Mouse (Mus musculus) spleen, adult 12 weeks (tissue): ENCODE results near the gene Ccdc97.
"Not testable (repeated sequence)": the region's sequence is repeated elsewhere in the genome, so short reads cannot be mapped to it uniquely, and the experiment has no call there.

Experiments
- DNase-seq: peaks from one replicate; pipeline ENCODE4 v3.0.0; 2022; ENCODE audit warnings: low spot score

The Ccdc97 gene

GRCm38 (mm10) chr7:25718788-25719417, at the start of gene Ccdc97:
Gene Ccdc97, minus strand, starts transcription at chr7:25719088.
- DNase-seq, result peak; percentile 83

- no peak for DNase-seq
These were observed 49.3 kb upstream of the Ccdc97 start for GRCm38 (mm10) chr7:25768229-25768628.

DNA sequence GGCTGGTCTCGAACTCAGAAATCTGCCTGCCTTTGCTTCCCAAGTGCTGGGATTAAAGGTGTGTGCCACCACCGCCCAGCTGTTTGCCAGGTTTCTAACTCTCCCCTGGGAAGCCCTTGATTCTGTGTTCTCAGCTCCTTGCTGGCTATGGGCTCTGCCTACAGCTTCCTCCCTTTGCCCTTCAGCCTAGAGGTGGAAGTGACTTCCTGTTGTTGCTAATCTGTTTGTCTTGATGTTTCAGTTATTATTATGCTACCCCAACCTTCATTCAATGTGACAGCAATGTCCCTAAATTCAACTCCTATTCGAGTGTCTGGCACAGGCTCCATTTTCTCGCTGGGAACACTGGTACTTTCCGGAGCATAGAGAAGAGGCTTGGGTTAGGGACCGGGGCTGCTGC, 47.2 kb upstream of the Ccdc97 start:
- no peak for DNase-seq

- no peak for DNase-seq
These were observed 45.3 kb upstream of the Ccdc97 start for GRCm38 (mm10) chr7:25764221-25764620.

DNA sequence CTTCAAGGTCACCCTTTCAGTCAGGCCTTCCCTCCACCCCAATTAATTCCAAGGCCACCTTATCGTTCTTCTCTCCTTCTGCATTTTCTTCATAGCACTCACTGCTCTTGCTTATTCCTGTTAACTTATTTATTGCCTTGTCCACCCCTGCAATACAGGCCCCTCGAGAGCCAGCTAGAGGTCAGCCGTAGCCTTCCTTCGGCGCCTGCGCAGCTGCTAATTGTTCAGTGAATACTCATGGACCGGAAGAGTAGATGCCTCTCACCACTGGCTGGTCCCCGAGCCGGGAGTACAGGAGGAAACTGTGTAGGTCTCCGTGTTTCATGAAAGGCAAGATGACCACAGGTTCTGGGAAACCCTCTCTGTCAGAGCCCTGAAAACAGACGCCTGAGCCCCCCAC, 44.8 kb upstream of the Ccdc97 start:
- DNase-seq, result no peak

- DNase-seq, result no peak
These were observed 42.5 kb upstream of the Ccdc97 start for GRCm38 (mm10) chr7:25761354-25761753.

DNA sequence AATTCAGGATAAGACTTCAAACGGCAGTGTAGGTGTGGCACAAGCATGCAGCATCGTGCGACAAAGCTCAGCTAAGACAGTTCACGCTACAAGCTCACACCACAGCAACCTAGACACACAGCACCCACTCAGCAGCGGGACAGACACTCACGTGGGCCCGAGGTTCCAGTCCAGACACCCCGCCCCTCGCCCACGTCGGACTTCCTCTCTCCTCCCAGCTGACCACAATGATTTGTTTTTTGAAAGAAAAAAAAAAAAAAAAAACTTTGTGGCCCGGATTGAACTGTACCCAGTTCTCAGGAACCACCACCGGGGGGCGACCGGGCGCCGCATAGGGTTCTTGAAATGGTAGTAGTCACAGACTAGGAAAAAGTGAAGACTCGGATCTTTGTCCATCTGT, 37.1 kb upstream of the Ccdc97 start:
- DNase-seq, result peak; percentile 77

GRCm38 (mm10) chr7:25755468-25755833, 36.6 kb upstream of the Ccdc97 start:
- DNase-seq, result no peak

GRCm38 (mm10) chr7:25754738-25755467, 36.0 kb upstream of the Ccdc97 start, which contains the start of gene Hnrnpul1:
Gene Hnrnpul1, minus strand, starts transcription at chr7:25754757.
- peak; percentile 98 for DNase-seq

GRCm38 (mm10) chr7:25754439-25754737, 35.5 kb upstream of the Ccdc97 start:
- DNase-seq, result no peak

GRCm38 (mm10) chr7:25753643-25754438, 35.0 kb upstream of the Ccdc97 start:
- DNase-seq, result no peak

GRCm38 (mm10) chr7:25753076-25753475, 34.2 kb upstream of the Ccdc97 start:
- DNase-seq, result no peak

- no peak for DNase-seq
These were observed 28.0 kb upstream of the Ccdc97 start for GRCm38 (mm10) chr7:25746844-25747243.

- DNase-seq, result no peak
These were observed 19.4 kb upstream of the Ccdc97 start for GRCm38 (mm10) chr7:25738277-25738676.

DNA sequence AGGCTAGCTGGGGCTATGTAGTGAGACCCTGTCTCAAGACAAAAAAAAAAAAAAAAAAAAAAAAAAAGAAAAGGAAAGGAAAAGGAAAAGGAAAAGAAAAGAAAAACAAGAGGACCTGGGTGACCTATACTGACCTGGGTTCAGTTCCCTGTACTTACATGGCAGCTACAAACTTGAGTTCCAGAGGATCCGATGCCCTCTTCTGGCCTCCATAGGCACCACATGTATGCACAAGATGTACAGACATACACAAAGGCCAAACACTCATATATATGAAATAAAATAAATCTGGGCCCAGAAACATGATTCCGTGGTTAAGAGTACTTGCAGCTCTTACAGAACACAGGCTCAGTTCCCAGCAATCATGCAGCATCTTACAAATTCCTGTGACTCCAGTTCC, 18.0 kb upstream of the Ccdc97 start:
- no peak for DNase-seq

DNA sequence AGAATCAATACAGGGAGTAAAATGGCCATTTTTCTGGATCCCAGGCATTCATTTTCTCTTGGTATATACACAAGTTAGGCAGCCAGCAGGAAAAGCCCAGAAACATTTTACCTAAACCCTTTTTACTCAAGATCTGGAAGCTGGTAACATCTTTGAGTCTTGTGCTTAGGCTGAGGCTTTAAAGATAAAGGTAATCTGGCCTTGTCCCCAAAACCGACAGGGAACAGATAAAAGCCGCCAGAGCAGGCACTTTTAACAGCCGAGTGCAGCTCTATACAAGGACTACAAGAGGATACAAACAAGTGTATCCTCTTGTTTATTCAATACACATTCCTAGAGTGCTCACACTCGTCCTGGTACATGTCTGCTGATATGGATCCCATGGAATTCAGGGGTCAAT, 16.1 kb upstream of the Ccdc97 start:
- DNase-seq, result no peak

DNA sequence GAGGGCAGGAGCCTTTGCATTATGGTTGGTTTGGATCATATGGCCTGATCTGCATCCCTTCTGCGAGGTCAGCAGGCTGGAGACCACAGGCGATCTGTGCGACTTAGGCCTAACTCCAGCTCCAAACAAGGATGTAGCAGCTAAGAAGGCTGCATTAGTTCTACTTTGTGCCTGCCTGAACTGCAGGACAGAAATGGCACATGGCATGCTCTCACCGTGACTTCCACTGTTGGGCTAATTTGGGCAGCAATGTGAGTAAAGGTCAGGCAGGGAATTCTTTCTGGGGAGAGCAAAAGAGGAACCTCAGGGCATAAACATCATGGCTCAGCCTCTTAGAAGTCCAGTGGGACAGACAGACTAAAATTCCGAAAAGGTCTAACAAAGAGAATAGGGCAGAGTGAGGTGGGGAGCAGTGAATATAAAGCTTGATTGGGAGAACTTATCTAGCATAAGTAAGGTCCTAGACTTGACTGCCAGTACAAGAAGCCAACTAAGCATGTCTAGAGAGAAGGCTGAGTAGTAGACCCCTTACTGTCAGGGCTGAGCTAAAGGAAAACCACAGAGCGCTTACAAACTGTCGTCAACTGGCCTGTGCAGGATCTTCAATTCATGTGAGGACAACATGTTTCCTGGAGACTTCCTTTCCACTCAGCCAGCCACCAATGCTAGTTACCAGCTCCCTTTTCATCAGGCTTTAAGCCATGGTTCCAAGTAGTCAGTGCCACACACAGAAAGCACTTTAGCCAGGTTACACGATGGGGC, 12.6 kb upstream of the Ccdc97 start:
- DNase-seq, result no peak

GRCm38 (mm10) chr7:25729862-25730261, 11.0 kb upstream of the Ccdc97 start:
- DNase-seq, result no peak

- DNase-seq, result no peak
These were observed 10.5 kb upstream of the Ccdc97 start for GRCm38 (mm10) chr7:25729396-25729795.

- DNase-seq, result no peak
These were observed 8.9 kb upstream of the Ccdc97 start for GRCm38 (mm10) chr7:25727800-25728199.

DNA sequence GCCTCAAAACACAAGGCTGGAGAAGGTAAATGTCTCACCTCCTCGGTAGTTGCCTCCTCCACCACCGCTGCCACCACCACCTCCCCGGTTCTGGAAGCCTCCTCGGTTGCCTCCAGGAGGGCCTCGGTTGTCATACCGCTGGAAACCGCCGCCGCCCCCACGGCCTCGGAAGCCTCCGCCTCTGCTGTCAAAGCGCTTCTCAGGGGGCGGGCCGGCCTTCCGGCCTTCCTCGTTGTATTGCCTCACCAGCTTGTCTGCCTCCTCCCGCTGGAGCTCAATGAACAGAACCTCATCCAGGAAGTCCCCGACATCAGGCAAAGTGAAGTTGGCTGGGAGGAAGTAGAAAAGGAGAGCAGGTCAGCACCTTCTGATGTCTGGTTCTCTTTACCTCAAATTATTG, 7.0 kb upstream of the Ccdc97 start:
- DNase-seq, result no peak

- DNase-seq, result not testable (repeated sequence)
These were observed 2.9 kb upstream of the Ccdc97 start for GRCm38 (mm10) chr7:25721776-25722175.
